Mouse (Mus musculus): ENCODE measurements at regions not wholly inside any gene's neighbourhood (a gene's known extent, or its start where the extent isn't known, plus 50 kb on each side); places are given as distances from the start of the nearest gene placed in this dataset.
"Not testable (repeated sequence)": the region's sequence is repeated elsewhere in the genome, so short reads cannot be mapped to it uniquely, and the experiment has no call there.

DNA sequence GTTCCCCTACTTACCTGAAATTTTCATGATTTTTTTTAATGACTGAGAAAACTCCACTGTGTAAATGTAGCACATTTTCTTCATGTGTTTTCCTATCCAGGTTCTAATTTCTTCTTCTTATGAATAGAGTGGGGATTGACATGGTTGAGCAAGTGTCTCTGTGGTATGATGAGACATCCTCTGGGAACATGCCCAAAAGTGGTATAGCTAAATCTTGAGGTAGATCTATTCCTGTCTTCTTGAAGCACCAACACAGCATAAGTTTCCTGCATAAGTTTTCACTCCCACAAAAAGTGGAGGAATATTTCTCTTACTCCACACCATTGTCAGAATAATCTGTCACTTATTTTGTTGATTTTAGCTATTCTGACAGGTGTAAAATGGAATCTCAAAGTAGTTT is 161.1 kb upstream of the Oprm1 start:
- DNase-seq (ENCODE audit: low spot score), result no peak

DNA sequence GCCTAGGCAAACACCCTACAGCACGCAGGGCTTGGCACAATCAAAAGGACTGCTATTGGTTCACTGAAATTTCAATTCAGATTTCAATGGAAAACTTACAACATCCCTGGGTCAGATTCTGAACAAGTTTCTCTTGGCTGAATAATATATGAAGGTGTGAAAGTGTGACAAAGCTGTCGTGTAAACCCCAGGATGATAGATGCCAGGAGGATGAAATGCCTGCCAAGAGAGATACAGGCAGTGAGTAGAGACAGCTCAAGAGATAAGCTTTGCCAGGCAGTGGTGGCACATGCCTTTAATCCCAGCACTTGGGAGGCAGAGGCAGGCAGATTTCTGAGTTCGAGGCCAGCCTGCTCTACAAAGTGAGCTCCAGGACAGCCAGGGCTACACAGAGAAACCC is 159.7 kb upstream of the Oprm1 start:
- DNase-seq (ENCODE audit: low spot score), result not testable (repeated sequence)

GRCm38 (mm10) chr10:6647576-6647975 is 110.7 kb upstream of the Oprm1 start:
- no peak for DNase-seq (ENCODE audit: low spot score)

- no peak for DNase-seq (ENCODE audit: low spot score)
Measured at GRCm38 (mm10) chr10:6685308-6686080, 72.8 kb upstream of the Oprm1 start.

DNA sequence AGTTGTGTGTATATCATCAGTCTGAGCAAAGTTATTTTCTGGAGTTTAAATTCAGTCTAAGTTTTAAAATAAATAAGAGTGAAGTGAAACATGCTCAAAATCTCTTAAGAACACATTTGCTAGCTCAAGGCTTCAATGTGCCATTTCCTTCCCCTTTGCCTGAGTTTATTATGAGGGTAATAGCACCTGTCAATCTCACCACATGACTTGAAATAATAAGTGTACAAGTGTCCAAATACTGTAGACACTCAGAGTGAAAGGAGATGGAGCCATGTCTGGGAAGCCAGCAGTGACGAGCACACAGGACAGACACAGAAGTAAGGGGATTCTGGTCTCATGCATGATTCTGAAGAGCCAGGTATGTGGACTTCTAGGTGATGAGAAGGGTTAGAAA is 72.2 kb upstream of the Oprm1 start:
- no peak for DNase-seq (ENCODE audit: low spot score)
